Mouse (Mus musculus): Measurements from ENCODE around the gene Lce3b. TPM values are rescaled to one million over a fixed set of nuclear protein-coding genes. Genes with fewer than 3 reads are reported as not detected.

Lce3b gene
- polyA plus RNA-seq, 1 experiment from 2014 or later = not detected

Other genes with a start within 250 kb of the Lce3b start
- not detected in 2 replicates for gene Lce1d, start 245.8 kb upstream of the Lce3b start, polyA plus RNA-seq (2016; fragmentation: Nextera tagmentation; extraction: Ambion mirVana)
- gene Lce1e, start 223.9 kb upstream of the Lce3b start, polyA plus RNA-seq (2016; fragmentation: Nextera tagmentation; extraction: Ambion mirVana) = not detected in 2 replicates
- not detected in 2 replicates for gene Lce1f, start 212.6 kb upstream of the Lce3b start, polyA plus RNA-seq (2016; fragmentation: Nextera tagmentation; extraction: Ambion mirVana)
- gene Gm38119, start 193.9 kb upstream of the Lce3b start, polyA plus RNA-seq (2016; fragmentation: Nextera tagmentation; extraction: Ambion mirVana) = not detected in 2 replicates
- not detected in 2 replicates for gene Lce1g, start 180.6 kb upstream of the Lce3b start, polyA plus RNA-seq (2016; fragmentation: Nextera tagmentation; extraction: Ambion mirVana)
- not detected in 2 replicates for gene Lce1h, start 167.9 kb upstream of the Lce3b start, polyA plus RNA-seq (2016; fragmentation: Nextera tagmentation; extraction: Ambion mirVana)
- gene Lce1i, start 154.1 kb upstream of the Lce3b start, polyA plus RNA-seq (2016; fragmentation: Nextera tagmentation; extraction: Ambion mirVana) = not detected in 2 replicates
- gene Lce1j, start 142.5 kb upstream of the Lce3b start, polyA plus RNA-seq (2016; fragmentation: Nextera tagmentation; extraction: Ambion mirVana) = not detected in 2 replicates
- not detected in 2 replicates for gene Lce1k, start 125.1 kb upstream of the Lce3b start, polyA plus RNA-seq (2016; fragmentation: Nextera tagmentation; extraction: Ambion mirVana)
- gene Kprp, start 105.7 kb upstream of the Lce3b start, polyA plus RNA-seq (2016; fragmentation: Nextera tagmentation; extraction: Ambion mirVana) = not detected in 2 replicates
- not detected in 2 replicates for gene Lce1l, start 81.7 kb upstream of the Lce3b start, polyA plus RNA-seq (2016; fragmentation: Nextera tagmentation; extraction: Ambion mirVana)
- gene 2310050C09Rik, start 62.8 kb upstream of the Lce3b start, polyA plus RNA-seq (2016; fragmentation: Nextera tagmentation; extraction: Ambion mirVana) = not detected in 2 replicates
- not detected in 2 replicates for gene Lce3a, start 6.7 kb upstream of the Lce3b start, polyA plus RNA-seq (2016; fragmentation: Nextera tagmentation; extraction: Ambion mirVana)
- not detected in 2 replicates for gene Lce3c, start 11.5 kb downstream of the Lce3b start, polyA plus RNA-seq (2016; fragmentation: Nextera tagmentation; extraction: Ambion mirVana)
- gene Lce3d, start 24.4 kb downstream of the Lce3b start, polyA plus RNA-seq (2016; fragmentation: Nextera tagmentation; extraction: Ambion mirVana) = not detected in 2 replicates
- gene Lce3e, start 34.1 kb downstream of the Lce3b start, polyA plus RNA-seq (2016; fragmentation: Nextera tagmentation; extraction: Ambion mirVana) = not detected in 2 replicates
- not detected in 2 replicates for gene Lce3f, start 59.2 kb downstream of the Lce3b start, polyA plus RNA-seq (2016; fragmentation: Nextera tagmentation; extraction: Ambion mirVana)
- 0.36 TPM in 1 of 2 replicates, not detected in the other for gene Crct1, start 82.7 kb downstream of the Lce3b start, polyA plus RNA-seq (2016; fragmentation: Nextera tagmentation; extraction: Ambion mirVana)
- gene Lce1m, start 86.1 kb downstream of the Lce3b start, polyA plus RNA-seq (2016; fragmentation: Nextera tagmentation; extraction: Ambion mirVana) = not detected in 2 replicates
- gene Gm4858, start 135.8 kb downstream of the Lce3b start, polyA plus RNA-seq (2016; fragmentation: Nextera tagmentation; extraction: Ambion mirVana) = not detected in 2 replicates
- not detected in 2 replicates for gene Crnn, start 211.8 kb downstream of the Lce3b start, polyA plus RNA-seq (2016; fragmentation: Nextera tagmentation; extraction: Ambion mirVana)